Mouse (Mus musculus): ENCODE measurements around the gene Usf3. TPM values are rescaled to one million over a fixed set of nuclear protein-coding genes. Genes with fewer than 3 reads are reported as not detected.
A peak's percentile ranks its signal among the peaks of the same experiment; 100 is the strongest.

The Usf3 gene
- polyA plus RNA-seq (2012; rRNA removed): 12.6 and 13.2 TPM in 2 replicates

- DNase-seq: peak; percentile 63
- under 1% methylated on average over 69 of the region's 77 CpGs for WGBS
- TF ChIP-seq POLR2A (IDR thresholded peaks at IDR 0.05; ENCODE audit: low read depth, low read length): no peak
- TF ChIP-seq CTCF (conservative IDR thresholded peaks at IDR 0.05; ENCODE audit: insufficient read depth, insufficient read length, low read depth, low read length): no peak
- no peaks in the 10 kb centered on the region for H3K27me3 ChIP-seq (replicated peaks; ENCODE audit: control insufficient read depth, insufficient read depth, low read length)
- peak within 1 kb of the TSS; percentile 87 for H3K4me3 ChIP-seq (ENCODE audit: insufficient read depth, low read depth, low read length)
- H3K36me3 ChIP-seq (ENCODE audit: control insufficient read depth, insufficient read depth, low read length): no peaks in the 10 kb centered on the region
- peaks cover 7% of the 10 kb centered on the region; the same call in 1 of the 2 replicates for H3K4me1 ChIP-seq (ENCODE audit: control insufficient read depth, insufficient read depth, low read length)
- H3K27ac ChIP-seq (ENCODE audit: insufficient read depth, low read depth, low read length): peak within 1 kb of the TSS; percentile 91
Observed at GRCm38 (mm10) chr16:44173155-44173941, at the start of gene Usf3. Gene Usf3 (plus strand): TSS chr16:44173246.

GRCm38 (mm10) chr16:44123786-44124185 lies 49.3 kb upstream of the Usf3 start:
- WGBS: 71% methylated on average over 2 of the region's 2 CpGs
- no peak overlapping the region for H3K4me3 ChIP-seq (ENCODE audit: insufficient read depth, low read depth, low read length)
- H3K27me3 ChIP-seq (replicated peaks; ENCODE audit: control insufficient read depth, insufficient read depth, low read length): no peaks in the 10 kb centered on the region
- peaks cover 11% of the 10 kb centered on the region for H3K4me1 ChIP-seq (ENCODE audit: control insufficient read depth, insufficient read depth, low read length)
- no peak for DNase-seq
- no peak overlapping the region for H3K27ac ChIP-seq (ENCODE audit: insufficient read depth, low read depth, low read length)
- TF ChIP-seq CTCF (conservative IDR thresholded peaks at IDR 0.05; ENCODE audit: insufficient read depth, insufficient read length, low read depth, low read length) (no peak), POLR2A (IDR thresholded peaks at IDR 0.05; ENCODE audit: low read depth, low read length) (no peak)
- H3K36me3 ChIP-seq (ENCODE audit: control insufficient read depth, insufficient read depth, low read length): no peaks in the 10 kb centered on the region

GRCm38 (mm10) chr16:44124713-44125112 lies 48.3 kb upstream of the Usf3 start:
- DNase-seq: no peak
- Histone ChIP-seq H3K27me3 (replicated peaks; ENCODE audit: control insufficient read depth, insufficient read depth, low read length) (no peaks in the 10 kb centered on the region), H3K4me3 (ENCODE audit: insufficient read depth, low read depth, low read length) (no peak overlapping the region), H3K4me1 (ENCODE audit: control insufficient read depth, insufficient read depth, low read length) (peaks cover 11% of the 10 kb centered on the region), H3K36me3 (ENCODE audit: control insufficient read depth, insufficient read depth, low read length) (no peaks in the 10 kb centered on the region), H3K27ac (ENCODE audit: insufficient read depth, low read depth, low read length) (no peak overlapping the region)
- 78% methylated on average over 1 of the region's 1 CpGs for WGBS
- no peak for TF ChIP-seq CTCF (conservative IDR thresholded peaks at IDR 0.05; ENCODE audit: insufficient read depth, insufficient read length, low read depth, low read length)
- no peak for TF ChIP-seq POLR2A (IDR thresholded peaks at IDR 0.05; ENCODE audit: low read depth, low read length)

- 64% methylated on average over 2 of the region's 2 CpGs for WGBS
Observed at GRCm38 (mm10) chr16:44125436-44125835, 47.6 kb upstream of the Usf3 start.

GRCm38 (mm10) chr16:44126437-44126836 lies 46.6 kb upstream of the Usf3 start:
- no peak for TF ChIP-seq POLR2A (IDR thresholded peaks at IDR 0.05; ENCODE audit: low read depth, low read length)
- TF ChIP-seq CTCF (conservative IDR thresholded peaks at IDR 0.05; ENCODE audit: insufficient read depth, insufficient read length, low read depth, low read length): no peak
- DNase-seq: peak; percentile 22
- H3K4me3 ChIP-seq (ENCODE audit: insufficient read depth, low read depth, low read length): no peak overlapping the region
- no peaks in the 10 kb centered on the region for H3K36me3 ChIP-seq (ENCODE audit: control insufficient read depth, insufficient read depth, low read length)
- no peaks in the 10 kb centered on the region for H3K27me3 ChIP-seq (replicated peaks; ENCODE audit: control insufficient read depth, insufficient read depth, low read length)
- H3K4me1 ChIP-seq (ENCODE audit: control insufficient read depth, insufficient read depth, low read length): peaks cover 11% of the 10 kb centered on the region
- 38% methylated on average over 4 of the region's 4 CpGs for WGBS
- no peak overlapping the region for H3K27ac ChIP-seq (ENCODE audit: insufficient read depth, low read depth, low read length)

More at GRCm38 (mm10) chr16:44125436-44125835, 47.6 kb upstream of the Usf3 start:
- Histone ChIP-seq H3K27me3 (replicated peaks; ENCODE audit: control insufficient read depth, insufficient read depth, low read length) (no peaks in the 10 kb centered on the region), H3K4me1 (ENCODE audit: control insufficient read depth, insufficient read depth, low read length) (peaks cover 11% of the 10 kb centered on the region), H3K36me3 (ENCODE audit: control insufficient read depth, insufficient read depth, low read length) (no peaks in the 10 kb centered on the region), H3K4me3 (ENCODE audit: insufficient read depth, low read depth, low read length) (no peak overlapping the region), H3K27ac (ENCODE audit: insufficient read depth, low read depth, low read length) (no peak overlapping the region)
- peak; percentile 58 for DNase-seq
- no peak for TF ChIP-seq CTCF (conservative IDR thresholded peaks at IDR 0.05; ENCODE audit: insufficient read depth, insufficient read length, low read depth, low read length)
- TF ChIP-seq POLR2A (IDR thresholded peaks at IDR 0.05; ENCODE audit: low read depth, low read length): no peak

- 66% methylated on average over 4 of the region's 4 CpGs for WGBS
- H3K4me3 ChIP-seq (ENCODE audit: insufficient read depth, low read depth, low read length): no peak overlapping the region
- no peaks in the 10 kb centered on the region for H3K36me3 ChIP-seq (ENCODE audit: control insufficient read depth, insufficient read depth, low read length)
- H3K27ac ChIP-seq (ENCODE audit: insufficient read depth, low read depth, low read length): no peak overlapping the region
- DNase-seq: no peak
- TF ChIP-seq CTCF (conservative IDR thresholded peaks at IDR 0.05; ENCODE audit: insufficient read depth, insufficient read length, low read depth, low read length) (no peak), POLR2A (IDR thresholded peaks at IDR 0.05; ENCODE audit: low read depth, low read length) (no peak)
- H3K27me3 ChIP-seq (replicated peaks; ENCODE audit: control insufficient read depth, insufficient read depth, low read length): no peaks in the 10 kb centered on the region
- peaks cover 6% of the 10 kb centered on the region; the same call in 1 of the 2 replicates for H3K4me1 ChIP-seq (ENCODE audit: control insufficient read depth, insufficient read depth, low read length)
Observed at GRCm38 (mm10) chr16:44132300-44132699, 40.7 kb upstream of the Usf3 start.

GRCm38 (mm10) chr16:44133187-44133586 lies 39.9 kb upstream of the Usf3 start:
- TF ChIP-seq CTCF (conservative IDR thresholded peaks at IDR 0.05; ENCODE audit: insufficient read depth, insufficient read length, low read depth, low read length) (no peak), POLR2A (IDR thresholded peaks at IDR 0.05; ENCODE audit: low read depth, low read length) (no peak)
- Histone ChIP-seq H3K36me3 (ENCODE audit: control insufficient read depth, insufficient read depth, low read length) (no peaks in the 10 kb centered on the region), H3K4me3 (ENCODE audit: insufficient read depth, low read depth, low read length) (no peak overlapping the region), H3K27me3 (replicated peaks; ENCODE audit: control insufficient read depth, insufficient read depth, low read length) (no peaks in the 10 kb centered on the region), H3K4me1 (ENCODE audit: control insufficient read depth, insufficient read depth, low read length) (peaks cover 6% of the 10 kb centered on the region; the same call in 1 of the 2 replicates), H3K27ac (ENCODE audit: insufficient read depth, low read depth, low read length) (no peak overlapping the region)
- DNase-seq: no peak
- 83% methylated on average over 3 of the region's 3 CpGs for WGBS

All from kidney, adult 2 months (tissue).